Mouse (Mus musculus): ENCODE measurements at regions not wholly inside any gene's neighbourhood (a gene's known extent, or its start where the extent isn't known, plus 50 kb on each side); places are given as distances from the start of the nearest gene placed in this dataset.

DNA sequence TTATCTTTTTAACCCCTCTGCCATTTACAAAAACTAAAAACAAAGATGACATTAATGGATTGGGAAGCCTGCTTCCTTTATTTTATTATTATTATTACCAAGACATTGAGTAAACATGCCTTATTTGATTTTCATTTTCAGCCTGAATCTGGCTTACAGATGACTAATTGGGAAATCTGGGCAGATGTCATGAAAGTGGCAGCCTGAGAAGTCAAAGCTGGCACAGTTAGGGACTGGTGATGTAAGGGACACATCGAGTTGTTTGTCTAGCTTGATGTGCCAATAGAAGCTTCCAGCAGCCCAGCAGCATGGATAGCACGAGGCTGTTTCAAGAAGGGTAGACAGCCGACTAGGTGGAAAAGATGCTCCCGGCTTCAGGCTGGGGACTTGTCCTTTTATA lies 197.2 kb upstream of the 1810046K07Rik start:
- H3K27ac ChIP-seq (ENCODE audit: insufficient read depth, low read depth) = no peak overlapping the region
- no peaks in the 10 kb centered on the region for H3K36me3 ChIP-seq (replicated peaks in 1 of 2; ENCODE audit: control insufficient read depth in 1 of 2, insufficient read depth in 1 of 2, low read length in 1 of 2)
- no peak overlapping the region for H3K4me3 ChIP-seq (replicated peaks in 1 of 3; ENCODE audit: low read depth in 2 of 3, low read length in 2 of 3, poor library complexity in 1 of 3)
- H3K4me1 ChIP-seq (ENCODE audit: control insufficient read depth in 1 of 2, insufficient read depth in 2 of 2) = peaks cover 0 to 4% of the 10 kb centered on the region in 2 experiments; a peak in 2 of 4 replicates
- TF ChIP-seq ZNF384 (IDR thresholded peaks at IDR 0.05; ENCODE audit: low read depth, low read length) = no peak
- no peak for TF ChIP-seq GABPA (IDR thresholded peaks at IDR 0.05; ENCODE audit: insufficient replicate concordance, low read depth, low read length)
- no peak for TF ChIP-seq EP300 (IDR thresholded peaks at IDR 0.05; ENCODE audit: low read length)
- no peak for TF ChIP-seq RCOR1 (conservative IDR thresholded peaks at IDR 0.05; ENCODE audit: low read depth, low read length)
- TF ChIP-seq E2F4 (IDR thresholded peaks at IDR 0.05; ENCODE audit: insufficient replicate concordance, low read depth, low read length) = no peak
- TF ChIP-seq TBP (conservative IDR thresholded peaks at IDR 0.05; ENCODE audit: low read depth, low read length) = no peak
- no peak for TF ChIP-seq HCFC1 (IDR thresholded peaks at IDR 0.05; ENCODE audit: low read depth, low read length)
- no peak for TF ChIP-seq NELFE (IDR thresholded peaks at IDR 0.05; ENCODE audit: low read depth, low read length)
- no peak for TF ChIP-seq BHLHE40 (IDR thresholded peaks at IDR 0.05; ENCODE audit: low read depth, low read length)
- in situ Hi-C loops (cut with MboI; ENCODE audit: low pct_ligation_motif_present, low pct_unique_long_range_greater_than_20kb, low sequenced_read_pairs) (no loop called here), dilution Hi-C loops (cut with MboI; ENCODE audit: extremely low pct_ligation_motif_present, extremely low pct_unique_long_range_greater_than_20kb, low sequenced_read_pairs) (no loop called here)
- no peak overlapping the region for H3K4me2 ChIP-seq (ENCODE audit: insufficient read depth, low read depth, poor library complexity, severe bottlenecking)
- H3K27me3 ChIP-seq (replicated peaks) = no peaks in the 10 kb centered on the region
- no peaks in the 10 kb centered on the region for H3K79me2 ChIP-seq (replicated peaks; ENCODE audit: control insufficient read depth, extremely low read depth, insufficient read depth, poor library complexity, severe bottlenecking)
- H3K9ac ChIP-seq (ENCODE audit: insufficient read depth, low read depth) = no peak overlapping the region
- DNase-seq (ENCODE audit: extremely low read depth) = no peak
- H3K9me3 ChIP-seq (replicated peaks; ENCODE audit: low read length) = no peaks in the 10 kb centered on the region

DNA sequence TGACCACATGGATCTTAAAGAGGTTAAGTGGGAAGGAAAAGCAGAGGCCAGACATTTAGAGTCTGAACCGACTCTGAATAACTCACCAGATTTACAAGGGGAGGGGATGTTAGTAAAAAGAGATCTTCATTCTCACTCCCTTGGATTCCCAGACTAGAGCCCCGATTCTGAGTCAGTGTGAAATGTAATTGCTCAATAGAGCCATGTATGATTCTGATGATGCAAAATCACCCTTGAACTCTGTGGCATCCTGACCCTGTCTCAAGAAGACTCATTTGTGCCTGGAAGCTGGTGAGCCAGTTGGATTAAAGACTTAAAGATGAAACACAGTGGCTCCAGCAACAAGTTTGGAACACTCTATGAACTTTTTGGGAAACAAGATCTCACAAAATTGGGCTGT lies 210.2 kb upstream of the 1810046K07Rik start:
- H3K36me3 ChIP-seq (replicated peaks in 1 of 2; ENCODE audit: control insufficient read depth in 1 of 2, insufficient read depth in 1 of 2, low read length in 1 of 2) = no peaks in the 10 kb centered on the region
- no peak overlapping the region for H3K4me3 ChIP-seq (replicated peaks in 1 of 3; ENCODE audit: low read depth in 2 of 3, low read length in 2 of 3, poor library complexity in 1 of 3)
- dilution Hi-C loops (cut with MboI; ENCODE audit: extremely low pct_ligation_motif_present, extremely low pct_unique_long_range_greater_than_20kb, low sequenced_read_pairs) = no loop called here
- no peak for DNase-seq (ENCODE audit: extremely low read depth)
- no peak overlapping the region for H3K4me2 ChIP-seq (ENCODE audit: insufficient read depth, low read depth, poor library complexity, severe bottlenecking)
- no peaks in the 10 kb centered on the region for H3K27me3 ChIP-seq (replicated peaks)
- TF ChIP-seq JUN (IDR thresholded peaks at IDR 0.05; ENCODE audit: insufficient read depth, low read depth, low read length) = no peak
- in situ Hi-C loops (cut with MboI; ENCODE audit: low pct_ligation_motif_present, low pct_unique_long_range_greater_than_20kb, low sequenced_read_pairs) = no loop called here
- H3K27ac ChIP-seq (ENCODE audit: insufficient read depth, low read depth) = no peak overlapping the region
- no peak overlapping the region for H3K9ac ChIP-seq (ENCODE audit: insufficient read depth, low read depth)
- no peaks in the 10 kb centered on the region for H3K9me3 ChIP-seq (replicated peaks; ENCODE audit: low read length)
- no peaks in the 10 kb centered on the region for H3K79me2 ChIP-seq (replicated peaks; ENCODE audit: control insufficient read depth, extremely low read depth, insufficient read depth, poor library complexity, severe bottlenecking)
- no peaks in the 10 kb centered on the region for H3K4me1 ChIP-seq (ENCODE audit: control insufficient read depth in 1 of 2, insufficient read depth in 2 of 2)

DNA sequence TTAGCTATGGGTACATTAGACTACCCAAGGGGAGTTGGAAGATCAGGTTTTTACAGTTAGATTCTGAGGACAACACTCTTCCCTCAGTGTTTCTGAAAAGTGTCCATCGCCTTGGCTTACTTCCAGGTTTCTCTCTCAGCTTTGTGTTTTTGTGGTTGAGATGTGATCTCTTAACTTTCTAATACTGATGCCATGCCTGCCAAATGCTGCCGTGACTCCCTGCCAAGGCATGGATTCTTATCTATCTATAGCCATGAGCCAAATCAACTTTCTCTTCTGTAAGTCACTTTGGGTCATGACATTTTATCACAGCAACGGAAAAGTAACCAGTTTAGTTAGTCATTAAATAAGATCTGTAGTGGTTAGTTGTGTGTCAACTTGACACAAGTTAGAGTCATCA lies 213.2 kb upstream of the 1810046K07Rik start:
- in situ Hi-C loops (cut with MboI; ENCODE audit: low pct_ligation_motif_present, low pct_unique_long_range_greater_than_20kb, low sequenced_read_pairs) (no loop called here), dilution Hi-C loops (cut with MboI; ENCODE audit: extremely low pct_ligation_motif_present, extremely low pct_unique_long_range_greater_than_20kb, low sequenced_read_pairs) (no loop called here)
- Histone ChIP-seq H3K4me3 (replicated peaks in 1 of 3; ENCODE audit: low read depth in 2 of 3, low read length in 2 of 3, poor library complexity in 1 of 3) (no peak overlapping the region), H3K9me3 (replicated peaks; ENCODE audit: low read length) (no peaks in the 10 kb centered on the region), H3K27ac (ENCODE audit: insufficient read depth, low read depth) (no peak overlapping the region), H3K4me2 (ENCODE audit: insufficient read depth, low read depth, poor library complexity, severe bottlenecking) (no peak overlapping the region), H3K36me3 (replicated peaks in 1 of 2; ENCODE audit: control insufficient read depth in 1 of 2, insufficient read depth in 1 of 2, low read length in 1 of 2) (no peaks in the 10 kb centered on the region), H3K4me1 (ENCODE audit: control insufficient read depth in 1 of 2, insufficient read depth in 2 of 2) (no peaks in the 10 kb centered on the region), H3K27me3 (replicated peaks) (no peaks in the 10 kb centered on the region), H3K79me2 (replicated peaks; ENCODE audit: control insufficient read depth, extremely low read depth, insufficient read depth, poor library complexity, severe bottlenecking) (no peaks in the 10 kb centered on the region), H3K9ac (ENCODE audit: insufficient read depth, low read depth) (no peak overlapping the region)
- no peak for DNase-seq (ENCODE audit: extremely low read depth)
- TF ChIP-seq JUN (IDR thresholded peaks at IDR 0.05; ENCODE audit: insufficient read depth, low read depth, low read length) (no peak), JUND (conservative IDR thresholded peaks at IDR 0.05; ENCODE audit: low read depth, low read length) (no peak), POLR2A (IDR thresholded peaks at IDR 0.05; ENCODE audit: low read depth, low read length) (no peak), RAD21 (IDR thresholded peaks at IDR 0.05; ENCODE audit: low read depth, low read length) (no peak), USF2 (conservative IDR thresholded peaks at IDR 0.05; ENCODE audit: low read depth, low read length) (no peak), ZMIZ1 (IDR thresholded peaks at IDR 0.05; ENCODE audit: low read depth, low read length) (no peak), SIN3A (IDR thresholded peaks at IDR 0.05; ENCODE audit: low read length) (no peak)
